ENCODE assay signal across 8 mouse cellular contexts in the genomic region with DNA sequence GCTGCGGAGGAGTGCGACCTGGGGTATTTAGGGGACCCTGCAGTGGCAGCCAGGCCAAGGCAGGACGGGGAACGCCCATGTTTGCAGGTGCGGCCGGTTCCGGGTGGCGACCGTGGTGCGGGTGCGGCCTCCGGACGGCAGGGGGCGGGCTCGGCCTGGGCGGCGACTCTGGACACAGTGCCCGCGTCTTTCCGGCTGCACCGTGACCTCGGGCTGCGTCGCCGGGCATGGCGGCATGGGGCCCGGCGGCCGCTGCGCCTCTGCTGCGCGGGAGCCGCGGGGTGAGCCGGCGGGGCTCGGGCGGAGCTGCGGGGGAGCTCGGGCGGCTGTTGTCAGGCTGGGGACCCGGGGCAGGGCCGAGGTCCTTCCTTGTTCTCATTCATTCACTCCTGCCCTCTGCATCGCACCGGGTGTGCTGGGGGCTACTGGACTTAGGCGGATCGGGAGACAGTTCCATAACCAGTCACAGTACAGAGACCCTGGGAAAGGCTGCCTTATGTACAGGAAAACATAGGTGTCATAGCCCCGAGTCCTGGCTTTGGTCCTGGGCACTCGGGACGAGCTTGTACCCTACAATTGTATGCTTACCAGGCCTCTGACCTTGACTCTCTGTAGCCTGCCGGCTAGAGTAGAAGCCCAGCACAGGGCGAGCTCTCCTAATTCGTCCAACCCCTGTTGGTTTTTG. TPM values are rescaled to one million over a fixed set of nuclear protein-coding genes. Genes with fewer than 3 reads are reported as not detected.
DNase-seq lines count a peak whose midpoint lies in the region; ATAC-seq and TF ChIP-seq lines count a peak whose summit lies in the region.

No protein-coding gene starts in this region.

- H3K9ac ChIP-seq in embryonic facial prominence, embryonic 14.5 days (ENCODE audit: low read depth, low read length), result peak overlapping the region; percentile 92
- peak overlapping the region; percentile 96 for H3K9ac ChIP-seq in limb, embryonic 13.5 days
- peak overlapping the region; percentile 96 for H3K9ac ChIP-seq in midbrain, embryonic 15.5 days

- peak; percentile 77 for DNase-seq in 416B (ENCODE audit: low read depth)
- peak; percentile 78 for DNase-seq in embryonic facial prominence, embryonic 14.5 days (ENCODE audit: low spot score)
- peak; percentile 87 for DNase-seq in heart, adult 8-10 months (ENCODE audit: low spot score)
- DNase-seq in kidney, adult 9 months, result peak; percentile 91
- peak; percentile 85 to 97 for DNase-seq in spleen, adult 18-20 months

- H3K4me1 ChIP-seq in bone marrow, adult 2 months (ENCODE audit: control insufficient read depth, insufficient read depth, low read length), result no peaks in the 10 kb centered on the region; the same call in 1 of the 2 replicates
- H3K4me1 ChIP-seq in embryonic facial prominence, embryonic 14.5 days (ENCODE audit: control insufficient read depth, insufficient read depth, low read length), result peaks cover 9% of the 10 kb centered on the region
- H3K4me1 ChIP-seq in limb, embryonic 13.5 days, result peaks cover 15% of the 10 kb centered on the region
- peaks cover 16% of the 10 kb centered on the region for H3K4me1 ChIP-seq in midbrain, embryonic 15.5 days

- under 1% methylated on average over 53 of the region's 53 CpGs for WGBS in bone marrow, adult 2 months
- WGBS in embryonic facial prominence, embryonic 14.5 days, result 2% methylated on average over 10 of the region's 53 CpGs
- under 1% methylated on average over 53 of the region's 53 CpGs for WGBS in limb, embryonic 13.5 days
- WGBS in midbrain, embryonic 15.5 days, result under 1% methylated on average over 53 of the region's 53 CpGs

- peaks cover 17% of the 10 kb centered on the region for H3K36me3 ChIP-seq in embryonic facial prominence, embryonic 14.5 days (ENCODE audit: control insufficient read depth, insufficient read depth, low read length)
- H3K36me3 ChIP-seq in limb, embryonic 13.5 days, result peaks cover 19% of the 10 kb centered on the region
- H3K36me3 ChIP-seq in midbrain, embryonic 15.5 days (replicated peaks), result peaks cover 3% of the 10 kb centered on the region; the same call in 1 of the 2 replicates

- ATAC-seq in embryonic facial prominence, embryonic 14.5 days (ENCODE audit: low read depth), result peak; percentile 97
- peak; percentile 94 for ATAC-seq in limb, embryonic 13.5 days (ENCODE audit: low FRiP score, low read depth)
- ATAC-seq in midbrain, embryonic 15.5 days (replicated peaks), result peak; percentile 96

- H3K27ac ChIP-seq in bone marrow, adult 2 months (ENCODE audit: control insufficient read depth, insufficient read depth, low read depth, low read length, poor library complexity), result peak overlapping the region; percentile 67
- no peak overlapping the region for H3K27ac ChIP-seq in embryonic facial prominence, embryonic 14.5 days (replicated peaks; ENCODE audit: low read depth, low read length)
- no peak overlapping the region for H3K27ac ChIP-seq in limb, embryonic 13.5 days
- peak overlapping the region; percentile 73 for H3K27ac ChIP-seq in midbrain, embryonic 15.5 days

- no peaks in the 10 kb centered on the region for H3K27me3 ChIP-seq in embryonic facial prominence, embryonic 14.5 days (replicated peaks; ENCODE audit: control insufficient read depth, insufficient read depth, low read length)
- H3K27me3 ChIP-seq in limb, embryonic 13.5 days, result no peaks in the 10 kb centered on the region
- no peaks in the 10 kb centered on the region for H3K27me3 ChIP-seq in midbrain, embryonic 15.5 days (replicated peaks)

- TF ChIP-seq CTCF in bone marrow, adult 2 months (IDR thresholded peaks at IDR 0.05; ENCODE audit: control insufficient read depth, insufficient read depth, low read length), result peak; percentile 90

- TF ChIP-seq POLR2A in bone marrow, adult 2 months (IDR thresholded peaks at IDR 0.05; ENCODE audit: borderline replicate concordance, control insufficient read depth, low read depth, low read length), result peak; percentile 95; the same call in 1 of the 2 replicates

- H3K4me2 ChIP-seq in embryonic facial prominence, embryonic 14.5 days (ENCODE audit: low read depth, low read length), result peak overlapping the region; percentile 88
- peak overlapping the region; percentile 79 for H3K4me2 ChIP-seq in limb, embryonic 13.5 days (replicated peaks)
- H3K4me2 ChIP-seq in midbrain, embryonic 15.5 days, result peak overlapping the region; percentile 76

- no peaks in the 10 kb centered on the region for H3K9me3 ChIP-seq in embryonic facial prominence, embryonic 14.5 days (ENCODE audit: control insufficient read depth, low read length)
- H3K9me3 ChIP-seq in limb, embryonic 13.5 days, result no peaks in the 10 kb centered on the region
- H3K9me3 ChIP-seq in midbrain, embryonic 15.5 days, result no peaks in the 10 kb centered on the region

- peak overlapping the region; percentile 82 for H3K4me3 ChIP-seq in bone marrow, adult 2 months (replicated peaks; ENCODE audit: control insufficient read depth, low read depth, low read length)
- peak overlapping the region; percentile 94 for H3K4me3 ChIP-seq in embryonic facial prominence, embryonic 14.5 days (ENCODE audit: low read depth, low read length)
- H3K4me3 ChIP-seq in limb, embryonic 13.5 days, result peak overlapping the region; percentile 89
- peak overlapping the region; percentile 92 for H3K4me3 ChIP-seq in midbrain, embryonic 15.5 days

RNA-seq across cellular contexts. Expression of gene Bola3, which starts 0.5 kb away (rescaled TPM):
- 128 and 170 TPM in 2 replicates for polyA plus RNA-seq in bone marrow, adult 2 months (2011; ENCODE audit: insufficient read depth, insufficient read length, low replicate concordance, missing spikeins)
- 135 and 154 TPM in 2 replicates for polyA plus RNA-seq in embryonic facial prominence, embryonic 14.5 days (2014; fragmentation: Nextera tagmentation; extraction: Ambion mirVana)
- 100 to 1,000 TPM; 295 to 417 (median 378) TPM for total RNA-seq in heart, adult 8-10 months (2022)
- polyA plus RNA-seq in limb, embryonic 13.5 days (2015; fragmentation: Nextera tagmentation; extraction: Ambion mirVana), result 117 and 128 TPM in 2 replicates
- 44.0 and 54.3 TPM in 2 replicates for polyA plus RNA-seq in midbrain, embryonic 15.5 days (2015; fragmentation: Nextera tagmentation; extraction: Ambion mirVana)

RNA-seq across cellular contexts. Expression of gene Mob1a, which starts 23.6 kb away (rescaled TPM):
- 24.6 and 31.2 TPM in 2 replicates for polyA plus RNA-seq in bone marrow, adult 2 months (2011; ENCODE audit: insufficient read depth, insufficient read length, low replicate concordance, missing spikeins)
- 80.3 and 80.7 TPM in 2 replicates for polyA plus RNA-seq in embryonic facial prominence, embryonic 14.5 days (2014; fragmentation: Nextera tagmentation; extraction: Ambion mirVana)
- 10 to 100 TPM; 15.5 to 28.4 (median 20.2) TPM for total RNA-seq in heart, adult 8-10 months (2022)
- 59.0 and 65.9 TPM in 2 replicates for polyA plus RNA-seq in limb, embryonic 13.5 days (2015; fragmentation: Nextera tagmentation; extraction: Ambion mirVana)
- polyA plus RNA-seq in midbrain, embryonic 15.5 days (2015; fragmentation: Nextera tagmentation; extraction: Ambion mirVana), result 22.8 and 23.4 TPM in 2 replicates

RNA-seq across cellular contexts. Expression of gene Mthfd2, which starts 23.7 kb away (rescaled TPM):
- polyA plus RNA-seq in bone marrow, adult 2 months (2011; ENCODE audit: insufficient read depth, insufficient read length, low replicate concordance, missing spikeins), result 22.0 and 30.0 TPM in 2 replicates
- polyA plus RNA-seq in embryonic facial prominence, embryonic 14.5 days (2014; fragmentation: Nextera tagmentation; extraction: Ambion mirVana), result 34.6 and 40.8 TPM in 2 replicates
- 1 to 10 TPM; 1.0 to 2.2 (median 1.9) TPM for total RNA-seq in heart, adult 8-10 months (2022)
- polyA plus RNA-seq in limb, embryonic 13.5 days (2015; fragmentation: Nextera tagmentation; extraction: Ambion mirVana), result 40.5 and 40.8 TPM in 2 replicates
- polyA plus RNA-seq in midbrain, embryonic 15.5 days (2015; fragmentation: Nextera tagmentation; extraction: Ambion mirVana), result 28.9 and 31.0 TPM in 2 replicates

Comparison
In these comparisons a context has a peak if more than half of its experiments do, and no peak if none do; other contexts are left out.
1. H3K27ac ChIP-seq: peak in bone marrow, adult 2 months (single experiment) and midbrain, embryonic 15.5 days (single experiment); none in embryonic facial prominence, embryonic 14.5 days (single experiment) and limb, embryonic 13.5 days (single experiment).
2. Peak in every context shown above with its lines, with median percentiles within 50 percentile points of each other: DNase-seq, H3K4me3 ChIP-seq, ATAC-seq, H3K4me2 ChIP-seq and H3K9ac ChIP-seq.